Mouse (Mus musculus) hematopoietic stem cell, adult 5-6 weeks (primary cell): ENCODE data around the gene Atp10a. TPM values are rescaled to one million over a fixed set of nuclear protein-coding genes. Genes with fewer than 3 reads are reported as not detected.

Experiments
- ATAC-seq, 2 experiments: fragments of 125-278 bp in 1 of 2; replicated peaks in 1 of 2; 2 replicates each; pipeline ENCODE4 v1.8.0; 2016 to 2017; ENCODE audit warnings: inconsistent platforms in 2 of 2, mild to moderate bottlenecking in 2 of 2, moderate number of reproducible peaks in 2 of 2, low read depth in 1 of 2, moderate TSS enrichment in 1 of 2; ENCODE audit not compliant: low FRiP score in 2 of 2, poor library complexity in 2 of 2, severe bottlenecking in 2 of 2, insufficient read depth in 1 of 2, low TSS enrichment in 1 of 2
- total RNA-seq: library from RNA; stranded (forward); fragments of 172-1452, 232-1000 nt; gene quantifications from 2 replicates; pipeline ENCODE4 v1.2.3, GENCODE M21; 2017

Atp10a gene
- total RNA-seq, 1 experiment from 2014 or later = 26.1 TPM

DNA sequence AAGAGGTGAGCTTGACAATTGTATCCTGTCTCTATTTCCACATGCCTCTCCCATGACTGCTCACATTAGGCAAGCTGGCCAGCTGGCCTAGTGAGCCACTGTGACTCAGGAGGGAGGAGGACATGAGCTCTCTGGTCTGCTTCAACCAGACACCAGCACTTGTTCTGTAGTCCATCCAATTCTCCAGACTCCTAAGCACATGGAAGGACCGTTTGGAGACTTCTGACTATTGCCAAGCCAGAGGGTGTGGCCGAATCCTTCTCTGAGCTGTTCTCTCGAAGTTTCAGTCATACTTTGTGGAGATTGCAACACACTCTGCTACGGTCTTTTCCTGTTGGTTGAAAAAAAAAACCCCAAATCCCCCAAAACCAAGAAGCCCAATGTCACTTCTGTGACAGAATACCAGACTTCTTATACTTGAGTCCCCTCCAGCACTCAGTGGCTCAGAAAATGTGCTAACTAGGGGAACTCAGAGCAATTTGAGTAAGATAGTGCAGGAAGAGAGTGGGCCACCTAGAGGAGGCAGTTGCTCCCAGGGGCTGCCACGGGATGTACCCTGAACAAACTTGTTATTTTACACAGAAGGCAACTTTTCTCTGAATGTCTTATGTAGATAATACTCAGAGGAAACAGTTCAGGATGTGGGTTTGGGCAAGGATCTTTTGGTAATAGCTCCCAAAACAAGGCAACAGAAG, 21.3 kb downstream of the Atp10a start:
- peak; percentile 91 to 92 for ATAC-seq

- no peak for ATAC-seq
Measured at GRCm38 (mm10) chr7:58685967-58686366, 30.0 kb downstream of the Atp10a start.

- ATAC-seq = peak; percentile 97 to 100
Measured at GRCm38 (mm10) chr7:58686573-58686972, 30.6 kb downstream of the Atp10a start.

DNA sequence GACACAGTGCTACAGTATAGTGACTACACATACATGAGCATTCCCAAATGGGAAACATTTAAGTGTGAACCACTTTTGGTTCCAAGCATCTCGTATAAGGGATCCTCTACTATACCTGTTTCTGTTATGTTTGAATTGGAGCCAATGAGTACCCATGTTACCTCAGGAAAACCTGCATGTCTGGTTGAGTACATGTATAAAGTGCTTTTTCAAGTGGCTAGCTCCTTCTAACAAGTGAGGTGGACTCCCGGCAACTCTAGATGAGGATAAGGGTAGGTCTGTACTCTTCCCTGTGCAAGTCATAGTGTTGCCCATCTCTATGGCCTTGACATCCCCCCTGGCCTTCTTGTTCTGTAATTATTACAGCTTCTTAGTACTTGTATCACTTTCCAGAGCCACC, 31.0 kb downstream of the Atp10a start:
- no peak for ATAC-seq

DNA sequence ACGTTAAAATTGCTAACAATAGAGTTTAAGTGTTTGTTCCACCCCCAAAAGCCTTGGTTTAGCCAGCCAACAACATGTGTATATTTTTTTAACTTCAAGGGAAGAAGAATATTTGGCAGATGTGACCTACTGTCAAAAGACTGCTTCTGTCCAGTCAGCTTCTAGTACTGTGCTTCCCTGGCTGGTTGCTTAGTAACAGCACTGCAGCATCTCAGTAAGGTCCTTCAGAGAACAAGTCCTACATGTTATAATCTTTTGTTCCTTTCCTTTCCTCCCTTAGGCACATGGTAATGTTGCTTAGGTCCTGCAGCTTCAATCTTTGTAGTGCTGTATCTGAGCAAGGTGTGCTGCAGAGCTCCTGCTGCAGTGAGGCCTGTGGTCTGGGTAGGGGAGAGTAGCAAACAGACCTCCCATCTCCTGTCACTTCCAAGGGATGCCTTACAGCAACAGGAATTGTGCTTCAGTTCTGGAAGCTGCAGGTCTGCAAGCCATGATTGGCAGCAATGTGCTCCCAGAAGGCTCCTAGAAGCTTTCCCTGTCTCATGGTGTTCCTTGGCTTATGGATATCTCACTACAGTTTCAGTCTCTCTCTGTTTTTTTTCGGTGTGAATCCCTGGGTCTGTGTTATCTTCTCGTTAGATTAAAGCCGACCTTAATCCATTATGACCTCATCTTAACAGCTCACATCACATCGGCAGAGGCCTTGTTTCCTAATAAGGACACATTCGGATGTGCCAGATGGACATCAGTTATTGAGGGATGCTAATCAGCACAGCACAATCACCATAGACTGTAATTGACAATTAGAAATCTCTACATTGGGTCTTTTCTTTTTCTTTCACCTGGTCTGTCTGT, 34.3 kb downstream of the Atp10a start:
- ATAC-seq = no peak

GRCm38 (mm10) chr7:58690997-58691596, 35.1 kb downstream of the Atp10a start:
- ATAC-seq = no peak

- ATAC-seq = no peak
Measured at GRCm38 (mm10) chr7:58692704-58693103, 36.7 kb downstream of the Atp10a start.

DNA sequence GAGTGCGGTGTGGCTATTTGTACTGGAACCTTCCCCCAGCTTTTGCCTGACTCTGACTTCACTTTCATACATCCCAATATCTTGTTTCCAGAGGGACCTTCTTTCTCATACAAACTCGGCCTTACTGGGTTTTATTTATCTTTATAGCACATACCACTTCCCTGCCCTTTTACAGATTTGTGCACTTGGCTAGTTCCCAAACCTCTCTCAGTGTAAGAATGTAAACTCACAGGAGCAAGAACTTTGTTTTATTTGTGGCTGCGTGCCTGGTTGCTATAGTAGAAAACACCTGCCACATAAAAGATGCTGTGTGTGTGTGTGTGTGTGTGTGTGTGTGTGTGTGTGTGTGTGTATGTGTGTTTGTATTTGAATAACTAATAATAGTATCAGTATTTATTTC, 37.4 kb downstream of the Atp10a start:
- ATAC-seq = peak; percentile 55 to 69

- ATAC-seq = peak in 1 of 2 experiments; percentile 37; a peak in 1 of 4 replicates
Measured at GRCm38 (mm10) chr7:58695661-58696060, 39.7 kb downstream of the Atp10a start.

- peak in 1 of 2 experiments; percentile 59; a peak in 1 of 4 replicates for ATAC-seq
Measured at GRCm38 (mm10) chr7:58697092-58697491, 41.1 kb downstream of the Atp10a start.

- ATAC-seq = no peak
Measured at GRCm38 (mm10) chr7:58698738-58699442, 42.9 kb downstream of the Atp10a start.

DNA sequence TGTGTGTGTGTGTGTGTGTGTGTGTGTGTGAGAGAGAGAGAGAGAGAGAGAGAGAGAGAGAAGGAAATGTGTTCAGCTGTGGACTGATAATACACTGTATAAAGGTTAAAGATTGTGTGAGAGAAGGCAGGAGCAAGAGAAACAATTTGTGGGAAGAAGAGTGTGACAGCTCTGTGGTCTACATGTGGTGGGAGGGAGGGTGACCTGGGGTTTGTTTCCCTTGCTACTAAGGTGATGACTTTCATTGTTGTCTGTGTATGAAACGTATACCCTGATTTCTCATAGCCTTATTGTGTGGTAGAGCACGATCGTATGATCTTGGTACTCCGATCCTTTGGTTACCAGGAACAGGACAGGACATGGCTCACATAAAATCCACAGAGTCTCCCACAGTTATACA, 45.3 kb downstream of the Atp10a start:
- ATAC-seq = 0 out of 4 replicates have a peak, but pooled peaks have one; percentile 23 to 44

- no peak; a peak in 2 of 4 replicates for ATAC-seq
Measured at GRCm38 (mm10) chr7:58705158-58705557, 49.2 kb downstream of the Atp10a start.

DNA sequence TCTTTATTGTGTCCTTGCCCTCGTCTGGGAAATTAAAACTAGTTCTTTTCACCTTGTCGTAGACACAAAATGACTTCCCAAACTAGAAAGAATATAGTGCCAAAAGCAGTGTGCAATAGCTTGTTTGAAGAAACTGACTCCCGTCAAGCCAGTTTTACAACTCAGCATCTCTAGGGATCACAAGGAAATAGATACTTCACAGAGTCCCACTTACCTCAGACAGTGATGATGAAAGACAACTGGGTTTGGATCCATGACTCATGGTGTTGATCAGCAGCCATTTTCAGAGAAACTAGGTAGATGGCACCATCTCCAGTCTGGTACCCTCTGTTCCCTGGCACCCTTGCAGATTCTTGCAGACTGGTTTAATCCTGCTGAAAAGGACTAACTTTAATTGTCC, 53.3 kb downstream of the Atp10a start:
- no peak for ATAC-seq

DNA sequence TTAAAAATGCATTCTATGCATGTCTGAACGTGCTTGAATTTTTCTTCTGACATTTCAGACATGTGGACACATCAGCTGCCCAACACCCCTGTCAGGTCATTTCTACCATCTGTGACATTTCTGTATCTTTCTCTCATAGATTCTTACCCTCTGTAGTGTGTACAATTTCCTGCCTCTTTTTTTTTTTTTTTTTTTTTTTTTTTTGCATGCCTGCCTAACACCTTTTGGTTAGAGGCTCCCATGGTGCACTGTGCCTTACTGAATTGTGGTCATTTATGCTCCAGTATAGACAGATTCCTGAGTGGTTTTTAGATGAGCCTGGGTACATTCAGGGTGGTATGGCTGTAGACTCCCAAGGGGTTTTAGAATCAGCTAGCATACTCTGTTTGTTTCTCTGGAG, 54.3 kb downstream of the Atp10a start:
- ATAC-seq = no peak

GRCm38 (mm10) chr7:58711811-58712210, 55.8 kb downstream of the Atp10a start:
- ATAC-seq = peak; percentile 84 to 86

DNA sequence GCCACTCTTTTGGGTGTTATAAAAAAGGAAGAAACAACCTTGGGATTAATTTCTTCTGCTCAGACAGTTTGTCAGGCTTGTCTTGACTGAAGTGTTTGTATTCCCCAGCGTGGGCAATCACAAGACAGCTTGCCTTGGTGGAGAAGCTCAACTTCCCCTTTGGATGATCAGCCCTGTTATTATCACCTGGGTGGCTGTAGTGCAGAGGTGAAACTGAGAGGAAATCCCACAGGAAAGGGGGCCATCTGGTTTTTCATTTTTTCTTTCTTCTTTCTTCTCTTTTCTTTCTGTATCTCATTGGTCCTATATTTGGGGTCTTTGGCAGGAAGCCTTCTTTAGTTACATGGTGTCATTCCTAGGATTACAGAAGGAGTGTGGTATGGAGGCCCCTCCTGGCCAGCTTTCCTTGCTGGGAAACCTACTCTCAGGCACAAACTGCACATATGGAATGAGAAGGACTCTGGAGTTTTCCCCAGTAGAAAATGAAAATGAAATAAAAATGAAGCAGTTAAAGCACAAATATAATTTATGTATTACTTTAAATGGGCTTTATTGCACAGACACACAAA, 59.7 kb downstream of the Atp10a start:
- no peak for ATAC-seq
